Comparison of ENCODE assay signal across 13 mouse cellular contexts in genomic region chr1:190067181-190067580, GRCm38 (mm10).
"Had no signal": no experiment of that assay in that cellular context is flagged by ENCODE, and none has a peak within 500 bp of the region (broad histone marks: within the 10 kb centered on the region; RNA-seq: fewer than 3 reads in every experiment).

No protein-coding gene starts in this region.

- ATAC-seq: liver, embryonic 12.5 days; midbrain, embryonic 15.5 days had no signal

- DNase-seq: kidney, postnatal 36 days; layer of hippocampus, adult 9-11 months; layer of hippocampus, postnatal 36 days; lung, postnatal 14 days; thymus, postnatal 4 days had no signal

- H3K4me1 ChIP-seq: limb, embryonic 15.5 days; lung, embryonic 15.5 days; midbrain, embryonic 15.5 days; neural tube, embryonic 12.5 days had no signal

- H3K9ac ChIP-seq: limb, embryonic 15.5 days; liver, embryonic 12.5 days; lung, embryonic 15.5 days; midbrain, embryonic 15.5 days; neural tube, embryonic 12.5 days had no signal

- H3K27me3 ChIP-seq: limb, embryonic 15.5 days; liver, embryonic 12.5 days; lung, embryonic 15.5 days; midbrain, embryonic 15.5 days; neural tube, embryonic 12.5 days had no signal

- H3K27ac ChIP-seq: kidney, postnatal 0 days; limb, embryonic 15.5 days; liver, embryonic 12.5 days; lung, embryonic 15.5 days; macrophage; midbrain, embryonic 15.5 days; neural tube, embryonic 12.5 days; stomach, postnatal 0 days had no signal

- H3K9me3 ChIP-seq: limb, embryonic 15.5 days; liver, embryonic 12.5 days; lung, embryonic 15.5 days; midbrain, embryonic 15.5 days; neural tube, embryonic 12.5 days had no signal

- H3K4me3 ChIP-seq: limb, embryonic 15.5 days; liver, embryonic 12.5 days; lung, embryonic 15.5 days; midbrain, embryonic 15.5 days; neural tube, embryonic 12.5 days had no signal

- H3K36me3 ChIP-seq: limb, embryonic 15.5 days; liver, embryonic 12.5 days; lung, embryonic 15.5 days; midbrain, embryonic 15.5 days; neural tube, embryonic 12.5 days had no signal

- H3K4me2 ChIP-seq: limb, embryonic 15.5 days; liver, embryonic 12.5 days; lung, embryonic 15.5 days; midbrain, embryonic 15.5 days; neural tube, embryonic 12.5 days had no signal
